Mouse (Mus musculus): Measurements from ENCODE around the gene Irf8.
"Not testable (repeated sequence)": the region's sequence is repeated elsewhere in the genome, so short reads cannot be mapped to it uniquely, and the experiment has no call there.

DNA sequence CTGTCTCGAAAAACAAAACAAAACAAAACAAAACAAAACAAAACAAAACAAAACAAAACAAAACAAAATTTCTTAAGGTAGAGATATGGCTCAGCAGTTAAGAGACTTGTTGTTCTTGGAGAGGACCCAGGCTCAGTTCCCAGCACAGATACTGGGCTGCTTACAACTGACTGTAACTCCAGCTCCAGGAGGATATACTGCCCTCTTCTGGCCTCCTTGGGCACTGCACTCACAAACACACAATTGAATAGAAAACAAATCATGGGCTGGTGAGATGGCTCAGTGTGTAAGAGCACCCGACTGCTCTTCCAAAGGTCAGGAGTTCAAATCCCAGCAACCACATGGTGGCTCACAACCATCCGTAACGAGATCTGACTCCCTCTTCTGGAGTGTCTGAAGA, 12.1 kb upstream of the Irf8 start:
- TF ChIP-seq CTCF, POLR2A (IDR thresholded peaks at IDR 0.05; ENCODE audit: insufficient read depth, low read depth, low read length): not testable (repeated sequence)

Data from olfactory bulb, adult 2 months (tissue).